Mouse (Mus musculus): ENCODE measurements around the gene Smarcd1.

Smarcd1 gene

DNA sequence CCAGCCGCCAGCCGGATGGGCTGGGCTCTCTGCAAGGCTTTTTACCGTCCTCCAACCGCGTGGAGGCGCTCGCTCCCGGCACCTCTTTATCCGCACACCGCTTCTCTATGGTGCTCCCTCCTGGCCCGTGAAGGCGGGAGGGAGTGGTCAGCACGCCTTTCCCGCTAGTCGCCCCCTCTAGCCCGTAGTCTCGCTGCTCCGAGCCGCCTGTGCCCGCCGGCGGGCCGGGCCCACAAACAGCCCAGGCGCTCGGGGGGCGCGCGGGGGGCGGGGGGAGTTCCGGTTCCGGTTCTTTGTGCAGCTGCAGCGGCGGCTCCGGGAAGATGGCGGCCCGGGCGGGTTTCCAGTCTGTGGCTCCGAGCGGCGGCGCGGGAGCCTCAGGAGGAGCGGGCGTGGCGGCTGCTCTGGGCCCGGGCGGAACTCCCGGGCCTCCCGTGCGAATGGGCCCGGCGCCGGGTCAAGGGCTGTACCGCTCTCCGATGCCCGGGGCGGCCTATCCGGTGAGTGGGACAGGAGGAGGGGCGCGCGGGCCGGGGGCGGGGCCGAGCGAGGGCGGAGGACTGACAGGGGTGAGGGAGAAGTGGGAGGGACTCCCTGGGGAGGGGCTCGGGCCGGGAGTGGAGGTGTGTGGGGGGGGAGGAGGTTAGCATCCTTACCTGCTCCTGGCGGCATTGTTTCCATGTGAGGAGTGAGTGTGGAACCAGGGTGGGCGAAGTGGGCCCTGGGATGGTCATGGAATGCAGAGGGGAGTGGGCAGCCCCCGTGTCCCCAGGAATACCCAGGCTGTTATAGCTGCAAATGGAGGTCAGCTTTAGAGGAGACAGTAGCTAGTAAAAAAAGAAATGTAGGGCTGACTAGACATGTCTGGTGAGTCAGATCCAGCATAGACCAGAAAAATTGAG is at the start of gene Smarcd1:
Smarcd1 (plus strand) TSS at position 131 of the 902 bp plus-strand sequence.
- peak; percentile 97 for DNase-seq (ENCODE audit: low read depth, low spot score)

DNA sequence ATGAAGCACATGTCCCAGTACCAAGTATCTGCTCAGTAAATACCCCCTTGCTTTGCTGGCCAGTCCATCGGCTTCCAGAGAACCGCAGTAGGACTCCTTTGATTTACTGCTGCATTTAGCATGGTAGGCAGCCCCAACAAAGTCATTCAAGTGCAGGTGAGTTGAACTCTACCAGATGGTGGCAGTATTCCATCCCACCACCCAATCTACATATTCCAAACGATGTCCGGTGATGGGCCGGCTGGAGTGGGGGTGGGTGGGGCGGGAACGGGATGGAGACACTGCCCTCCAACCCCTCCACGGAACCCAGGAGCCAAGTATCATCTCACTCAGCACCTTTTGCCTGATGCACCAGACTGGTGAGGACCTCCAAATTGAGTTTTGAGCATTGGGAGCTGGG is 48.6 kb upstream of the Smarcd1 start:
- peak; percentile 87 for DNase-seq (ENCODE audit: low read depth, low spot score)

DNA sequence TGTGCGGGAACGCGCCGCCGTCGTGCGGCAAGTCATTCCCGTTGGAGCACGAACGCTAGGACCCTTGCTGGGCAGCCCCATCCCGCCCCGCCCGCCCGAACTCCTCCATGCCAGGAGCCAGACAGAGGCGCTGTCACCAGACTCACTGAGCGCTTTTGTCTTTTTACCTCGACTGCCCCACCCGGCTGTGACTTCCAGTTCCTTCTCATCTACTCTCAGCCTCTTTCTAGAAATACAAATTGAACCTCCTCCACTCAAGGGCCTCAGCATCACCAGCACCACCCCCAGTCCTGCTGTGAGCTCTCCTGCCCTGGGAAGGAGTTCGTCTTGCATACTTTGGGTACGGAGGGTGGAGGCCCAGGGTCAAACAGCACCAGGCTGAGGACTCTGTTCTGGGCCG is 48.1 kb upstream of the Smarcd1 start:
- DNase-seq (ENCODE audit: low read depth, low spot score) = peak; percentile 76

DNA sequence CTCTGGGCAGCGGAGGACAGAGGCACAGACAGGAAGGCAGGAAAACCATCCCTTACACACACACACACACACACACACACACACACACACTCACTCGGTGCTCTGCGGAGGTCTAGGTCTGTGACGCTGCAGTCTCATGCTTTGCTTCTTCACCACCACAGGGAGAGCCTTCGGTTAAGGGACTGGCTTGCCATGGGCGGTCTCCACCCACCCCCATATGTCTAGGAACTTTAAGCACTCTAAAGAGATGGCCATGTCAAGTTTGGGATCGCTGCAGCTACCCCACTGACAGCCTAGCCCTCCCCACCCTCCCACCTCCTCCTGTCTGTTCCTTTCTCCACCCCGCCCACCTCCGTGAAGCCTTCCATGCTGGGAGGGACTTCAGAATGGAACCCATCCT is 46.0 kb upstream of the Smarcd1 start:
- no peak for DNase-seq (ENCODE audit: low read depth, low spot score)

DNA sequence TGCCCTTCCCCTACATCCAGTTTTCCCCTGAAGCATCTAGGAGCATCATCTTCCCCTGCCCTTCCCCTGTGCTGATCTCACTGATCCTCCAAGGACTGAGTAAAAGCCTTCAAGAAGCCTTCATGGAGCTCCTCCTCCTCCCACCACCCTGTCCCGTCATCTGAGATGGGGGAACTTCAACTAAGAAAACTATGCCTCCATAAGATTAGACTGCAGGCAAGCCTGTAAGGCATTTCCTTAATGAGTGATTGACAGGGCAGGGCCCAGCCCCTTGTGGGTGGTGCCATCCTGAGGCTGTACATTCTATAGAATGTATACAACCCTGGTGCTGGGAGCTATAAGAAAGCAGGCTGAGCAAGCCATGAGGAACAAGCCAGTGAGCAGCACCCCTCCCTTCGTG is 43.5 kb upstream of the Smarcd1 start:
- DNase-seq (ENCODE audit: low read depth, low spot score) = peak; percentile 72

DNA sequence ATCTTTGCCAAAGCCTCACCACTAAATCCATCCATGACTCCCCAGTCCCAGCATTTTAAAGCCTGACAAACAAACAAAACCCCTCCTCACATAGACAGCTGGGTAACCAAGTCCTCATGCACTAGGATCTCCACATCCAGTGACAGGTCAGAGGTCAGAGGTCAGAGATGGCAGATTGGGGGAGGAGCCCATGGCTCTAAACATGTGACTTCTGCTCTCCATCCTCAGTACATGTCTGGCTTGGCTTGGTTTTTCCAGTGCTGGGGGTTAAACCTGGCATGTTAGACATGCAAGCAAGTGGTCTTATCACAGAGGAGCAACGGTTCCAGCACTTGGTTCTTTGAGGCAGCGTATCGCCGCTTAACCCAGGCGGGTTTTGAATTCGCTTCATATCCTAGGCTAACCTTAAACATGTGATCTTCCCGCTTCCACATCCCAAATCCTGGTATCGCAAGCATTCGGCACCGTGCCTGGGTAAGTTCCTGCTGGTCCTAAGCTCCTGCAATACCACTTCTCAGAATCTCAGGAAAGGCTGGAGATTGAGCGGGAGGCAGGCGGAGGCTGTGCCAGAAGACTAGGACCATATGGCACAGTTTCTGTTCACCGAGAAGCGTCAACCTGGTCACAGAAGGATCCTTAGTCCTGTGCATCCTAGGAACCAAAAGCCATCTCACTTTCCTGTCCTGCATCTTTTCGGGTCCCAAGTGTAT is 40.7 kb upstream of the Smarcd1 start:
- DNase-seq (ENCODE audit: low read depth, low spot score) = peak; percentile 71

DNA sequence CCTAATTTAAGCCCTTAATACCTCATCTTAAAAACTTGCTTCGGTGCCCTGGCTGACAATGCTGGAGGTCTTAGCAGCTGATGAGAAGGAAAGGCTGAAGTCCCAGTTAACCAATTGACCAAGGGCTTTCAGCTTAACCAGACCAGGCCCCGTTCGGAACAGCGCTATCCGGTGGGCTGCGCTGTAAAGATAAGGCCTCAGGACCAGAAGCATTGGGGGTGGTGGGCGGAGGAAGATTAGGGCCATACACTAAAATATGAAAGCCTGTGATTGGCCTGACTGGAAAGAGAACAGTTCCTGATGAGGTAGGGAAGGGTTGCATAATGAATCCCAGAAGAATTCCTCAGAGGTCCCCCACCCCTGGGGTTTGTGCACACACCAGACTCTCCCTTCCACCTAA is 39.6 kb upstream of the Smarcd1 start:
- DNase-seq (ENCODE audit: low read depth, low spot score) = no peak

DNA sequence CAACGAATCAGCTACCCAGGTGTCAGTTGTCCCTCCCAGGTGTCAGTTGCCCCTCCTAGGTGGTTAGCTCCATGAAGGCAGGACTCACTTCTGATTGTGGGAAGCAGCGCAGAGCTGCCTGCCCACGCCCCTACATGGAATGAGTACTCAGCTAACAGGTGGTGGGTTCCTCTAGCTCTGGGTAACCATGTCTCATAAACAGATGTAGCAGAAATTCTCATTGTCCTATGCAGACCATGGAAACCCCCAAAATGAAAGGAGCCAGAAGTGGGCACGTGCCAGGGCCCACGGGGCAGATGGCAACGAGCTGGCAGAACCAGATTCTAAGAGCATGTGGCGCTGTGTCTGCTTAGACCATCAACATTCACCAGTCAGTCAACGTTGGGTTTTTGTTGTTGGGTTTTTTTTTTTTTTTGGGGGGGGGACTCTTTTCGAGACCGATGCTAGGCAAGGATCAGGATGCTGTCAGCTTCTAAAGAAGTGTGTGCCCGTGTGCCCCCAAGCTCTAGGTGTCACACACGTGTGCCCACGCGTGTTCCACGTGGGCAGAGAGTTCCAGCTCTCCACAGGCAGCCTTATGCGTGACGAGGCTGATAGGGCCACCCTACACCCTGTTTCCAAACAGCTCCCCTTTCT is 37.8 kb upstream of the Smarcd1 start:
- peak; percentile 61 for DNase-seq (ENCODE audit: low read depth, low spot score)

DNA sequence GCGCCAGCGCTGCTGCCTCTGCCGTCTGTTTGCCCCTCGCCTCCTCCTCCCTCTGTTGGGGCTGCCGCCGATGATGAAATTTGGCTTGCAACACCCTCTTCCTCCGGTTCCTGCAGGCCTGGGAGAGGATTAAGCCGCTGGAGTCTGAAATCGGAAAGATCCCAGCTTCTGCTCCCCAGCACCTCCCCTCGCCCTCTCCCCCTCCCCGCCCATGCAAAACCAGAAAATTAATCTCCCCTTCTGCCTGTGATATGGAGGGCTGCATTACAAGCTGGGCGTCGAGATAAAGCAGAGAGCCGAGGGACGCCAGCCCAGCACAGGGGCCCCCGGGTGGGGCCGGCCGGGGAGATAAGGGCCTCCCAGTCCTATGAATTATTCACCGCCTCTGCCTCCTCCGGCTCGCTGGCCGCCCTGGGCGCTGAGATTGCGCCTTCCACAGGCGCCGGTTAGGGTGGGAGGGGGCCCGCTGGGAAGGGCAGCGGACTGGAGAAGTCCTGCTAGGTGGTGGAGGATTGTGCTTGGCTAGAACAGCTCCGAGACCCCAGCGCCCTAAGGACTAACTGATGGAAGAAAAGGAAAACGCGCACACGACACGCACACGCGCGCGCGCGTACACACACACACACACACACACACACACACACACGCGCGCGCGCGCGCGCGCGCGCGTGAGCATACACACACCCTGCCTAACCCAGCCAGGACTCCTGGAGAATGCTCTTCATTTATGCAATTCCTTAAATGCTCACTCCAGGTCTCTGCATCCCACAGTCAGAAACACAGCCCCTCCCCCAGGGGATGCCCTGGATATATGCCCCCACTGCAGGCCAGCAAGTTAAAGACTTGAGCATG is 37.1 kb upstream of the Smarcd1 start:
- peak; percentile 57 for DNase-seq (ENCODE audit: low read depth, low spot score)

DNA sequence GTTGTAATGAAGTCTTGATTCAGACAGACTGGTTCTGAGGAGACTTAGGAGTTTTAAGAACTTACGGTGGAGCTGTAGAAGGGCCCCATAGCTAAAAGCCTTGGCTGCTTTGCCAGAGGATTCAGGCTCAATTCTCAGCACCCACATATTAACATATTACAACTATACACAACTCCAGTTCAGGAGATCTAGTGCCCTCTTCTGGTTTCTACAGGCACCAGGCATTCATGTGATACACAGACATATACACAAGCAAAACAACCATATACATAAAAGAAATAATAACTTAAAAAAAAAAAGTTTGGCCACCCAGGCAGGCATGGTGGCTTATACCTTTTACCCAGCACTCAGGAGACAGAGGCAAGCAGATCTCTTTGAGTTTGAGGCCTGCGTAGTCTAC is 34.4 kb upstream of the Smarcd1 start:
- DNase-seq (ENCODE audit: low read depth, low spot score) = no peak

DNA sequence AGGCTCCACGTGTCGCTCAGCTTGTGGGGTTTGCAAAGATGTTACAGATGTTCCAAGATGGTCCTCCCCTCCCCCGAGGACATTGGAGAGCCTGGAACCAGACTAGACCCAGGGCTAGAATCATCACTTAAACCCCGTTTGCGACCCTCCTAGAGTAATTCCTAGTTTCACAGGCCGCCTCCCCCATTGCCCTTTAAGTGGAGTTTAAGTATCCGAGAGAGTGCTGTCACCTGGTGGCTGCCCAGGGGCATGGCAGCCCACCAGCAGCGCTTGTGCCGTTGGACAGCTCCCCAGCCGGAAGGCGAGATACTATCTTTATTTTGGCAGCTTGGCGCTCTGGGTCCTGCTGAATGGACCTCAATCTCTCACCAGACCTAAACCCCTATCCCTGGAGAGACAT is 33.0 kb upstream of the Smarcd1 start:
- DNase-seq (ENCODE audit: low read depth, low spot score) = peak; percentile 88

DNA sequence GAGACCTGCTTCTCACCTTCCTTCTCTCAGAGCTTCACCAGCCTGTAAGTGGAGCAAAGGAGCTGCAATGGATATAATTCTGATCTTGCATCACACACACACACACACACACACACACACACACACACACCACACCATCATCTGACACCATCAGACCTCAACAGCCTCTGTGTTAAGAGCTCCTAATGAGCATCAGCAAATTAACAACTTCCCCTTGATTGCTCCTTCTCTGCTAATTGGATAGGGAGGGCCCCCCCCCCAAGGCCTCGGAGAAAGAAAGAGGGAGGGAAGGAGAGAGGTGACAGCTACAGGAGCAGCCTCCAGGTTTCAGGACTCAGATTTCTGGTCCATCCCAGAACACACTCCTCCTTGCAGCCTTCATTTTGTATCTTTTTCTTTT is 32.5 kb upstream of the Smarcd1 start:
- DNase-seq (ENCODE audit: low read depth, low spot score) = no peak

DNA sequence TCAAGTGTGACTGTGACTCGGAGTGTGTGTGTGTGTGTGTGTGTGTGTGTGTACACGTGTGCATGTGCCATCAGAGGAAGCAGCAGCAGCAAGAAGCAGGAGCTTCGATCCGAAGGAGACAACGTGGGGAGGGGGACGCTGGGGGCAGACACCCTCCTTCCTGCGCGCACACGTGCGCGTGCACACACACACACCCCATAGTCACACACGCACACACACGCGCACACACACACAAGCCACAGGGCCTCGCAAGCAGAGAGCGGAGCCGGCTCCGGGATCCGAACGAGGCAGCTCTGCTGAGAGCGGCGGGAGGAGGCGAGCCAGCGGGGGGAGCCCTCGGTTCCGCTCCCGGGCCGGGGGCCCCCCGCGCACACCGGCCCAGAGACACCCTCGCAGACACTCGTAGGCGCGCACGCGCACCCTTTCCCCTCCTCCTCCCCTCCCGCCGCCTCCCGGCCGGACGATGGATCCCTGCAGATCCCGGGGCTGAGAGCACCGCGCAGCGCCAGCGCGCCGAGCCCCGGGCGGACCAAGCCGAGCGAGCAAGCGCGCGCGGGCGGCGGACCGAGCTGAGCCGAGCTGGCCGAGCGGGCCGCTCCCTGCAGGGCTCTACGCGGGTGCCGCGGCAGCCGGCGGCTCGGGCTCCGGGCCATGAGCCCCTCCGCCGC is 31.6 kb upstream of the Smarcd1 start, which contains the start of gene Asic1:
Asic1 (plus strand) TSS at position 215 of the 668 bp plus-strand sequence.
- peak; percentile 68 for DNase-seq (ENCODE audit: low read depth, low spot score)

DNA sequence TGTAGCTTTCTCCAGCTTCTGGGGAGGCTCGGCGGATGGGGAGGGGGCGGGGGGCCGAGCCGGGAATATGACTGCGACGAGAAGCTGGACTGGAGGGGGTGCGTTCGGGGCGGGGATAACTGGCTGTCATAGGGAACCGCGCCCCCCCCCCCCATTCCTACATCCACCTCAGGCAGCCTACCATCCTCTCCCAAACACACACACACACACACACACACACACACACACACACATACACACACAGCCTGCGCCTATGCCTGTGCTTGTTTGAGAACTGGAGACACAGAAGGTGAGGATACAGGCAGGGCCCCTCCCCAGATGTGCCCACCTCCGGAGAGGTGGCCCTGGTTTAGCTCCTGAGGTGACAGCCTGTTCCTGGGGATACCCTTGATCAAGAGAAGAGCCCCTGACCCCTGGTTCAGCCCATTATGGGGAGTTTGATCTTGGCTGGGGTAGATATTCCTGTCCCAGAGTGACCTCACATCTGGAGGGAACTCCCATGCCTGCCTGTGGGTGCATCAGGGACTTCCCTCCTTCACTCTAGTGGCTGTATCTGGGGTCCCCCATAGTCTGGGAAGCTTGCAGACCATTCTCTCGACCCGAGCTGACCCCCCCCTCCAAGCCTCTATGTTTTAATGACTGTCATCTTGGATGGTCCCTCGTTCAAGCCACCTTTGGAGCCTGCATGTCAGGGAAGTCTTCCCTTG is 30.8 kb upstream of the Smarcd1 start:
- DNase-seq (ENCODE audit: low read depth, low spot score) = no peak

DNA sequence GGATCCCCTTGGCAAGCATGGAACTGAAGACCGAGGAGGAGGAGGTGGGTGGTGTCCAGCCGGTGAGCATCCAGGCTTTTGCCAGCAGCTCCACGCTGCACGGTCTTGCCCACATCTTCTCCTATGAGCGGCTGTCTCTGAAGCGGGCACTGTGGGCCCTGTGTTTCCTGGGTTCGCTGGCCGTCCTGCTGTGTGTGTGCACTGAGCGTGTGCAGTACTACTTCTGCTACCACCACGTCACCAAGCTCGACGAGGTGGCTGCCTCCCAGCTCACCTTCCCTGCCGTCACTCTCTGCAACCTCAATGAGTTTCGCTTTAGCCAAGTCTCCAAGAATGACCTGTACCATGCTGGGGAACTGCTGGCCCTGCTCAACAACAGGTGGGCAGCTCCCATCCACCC is 30.1 kb upstream of the Smarcd1 start:
- DNase-seq (ENCODE audit: low read depth, low spot score) = no peak

DNA sequence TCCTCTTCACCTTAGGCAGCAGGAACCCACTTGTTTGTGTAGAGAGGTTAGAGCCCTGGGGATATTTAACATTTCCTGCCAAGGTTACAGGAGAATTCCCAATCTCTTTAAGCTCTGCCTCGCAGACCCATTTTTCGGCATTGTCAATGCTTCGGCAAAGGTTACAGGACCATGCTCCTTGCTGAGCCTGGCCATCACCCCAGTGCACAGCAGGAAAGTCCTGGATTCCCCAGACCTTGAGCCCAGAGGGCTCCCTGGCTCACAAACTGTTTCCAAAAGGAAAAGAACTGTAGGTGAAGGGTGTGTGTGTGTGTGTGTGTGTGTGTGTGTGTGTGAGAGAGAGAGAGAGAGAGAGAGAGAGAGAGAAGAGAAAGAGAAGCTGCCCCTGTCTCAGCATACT is 27.1 kb upstream of the Smarcd1 start:
- DNase-seq (ENCODE audit: low read depth, low spot score) = no peak

DNA sequence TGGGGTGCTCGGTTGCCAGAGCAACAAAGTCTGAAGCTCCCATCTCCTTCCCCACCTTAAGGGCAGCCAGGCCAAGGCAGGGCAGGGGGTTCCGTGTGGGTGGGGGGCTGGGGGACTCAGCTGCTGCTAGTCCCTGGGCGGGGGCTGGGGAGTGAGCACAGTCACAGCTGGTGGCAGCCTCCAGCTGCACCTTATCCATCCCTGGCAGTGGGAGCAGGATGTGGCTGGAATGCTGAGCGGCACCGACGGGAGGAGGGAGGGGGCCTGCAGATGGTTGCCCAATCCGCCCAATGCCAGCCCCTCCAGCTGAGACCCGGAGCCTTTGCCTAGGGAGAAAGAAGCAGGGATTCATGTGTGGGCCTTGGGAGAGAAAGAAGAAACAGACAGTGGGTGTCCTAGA is 24.8 kb upstream of the Smarcd1 start:
- DNase-seq (ENCODE audit: low read depth, low spot score) = peak; percentile 40

DNA sequence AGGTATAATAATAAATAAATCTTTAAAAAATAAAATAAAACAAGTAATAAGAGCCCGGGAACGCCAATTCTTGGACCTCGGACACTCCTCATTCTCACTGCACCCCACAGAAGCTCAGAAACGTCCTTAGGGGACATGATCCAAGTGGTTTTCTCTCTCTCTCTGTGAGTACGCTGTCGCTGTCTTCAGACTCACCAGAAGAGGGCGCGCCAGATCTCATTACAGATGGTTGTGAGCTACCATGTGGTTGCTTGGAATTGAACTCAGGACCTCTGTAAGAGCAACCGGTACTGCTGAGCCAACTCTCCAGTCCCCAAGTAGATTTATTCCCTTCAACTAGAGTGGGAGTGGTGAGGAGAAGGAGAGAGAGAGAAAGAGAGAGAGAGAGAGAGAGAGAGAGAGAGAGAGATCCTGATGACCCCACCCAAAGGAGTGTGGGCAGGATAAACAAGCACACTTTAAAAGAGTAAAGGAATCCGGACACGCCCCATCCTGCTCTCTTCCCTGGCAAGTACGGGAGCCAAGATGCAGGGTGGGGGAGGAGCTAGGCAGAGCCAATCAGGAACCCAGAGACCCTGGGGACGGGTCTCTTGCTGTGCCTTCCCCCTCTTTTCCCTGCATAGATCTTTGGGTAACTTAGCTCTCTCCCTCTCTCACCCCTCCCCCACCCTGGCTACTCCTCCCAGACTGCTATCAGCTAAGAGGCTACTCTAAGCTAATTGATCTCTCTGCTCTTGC is 23.7 kb upstream of the Smarcd1 start:
- DNase-seq (ENCODE audit: low read depth, low spot score) = peak; percentile 98

DNA sequence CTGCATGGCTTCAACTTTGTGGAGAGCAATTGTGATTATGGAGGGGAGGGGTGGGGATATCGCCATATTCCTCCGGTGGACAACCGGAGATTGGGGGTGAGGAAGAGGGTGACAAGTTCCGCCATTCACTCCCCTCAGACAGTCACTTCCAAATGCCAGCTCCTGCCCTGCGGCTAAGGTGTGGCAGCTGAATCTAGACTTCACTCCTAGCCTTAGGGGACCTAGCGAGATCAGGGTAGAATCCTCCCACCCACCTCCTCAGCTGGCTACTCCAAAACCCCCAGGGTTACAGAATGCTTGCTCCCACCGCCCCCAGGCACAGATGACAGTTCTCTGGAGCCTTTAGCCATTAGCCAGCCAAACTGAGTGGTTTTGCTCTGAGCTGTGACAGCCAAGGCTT is 22.9 kb upstream of the Smarcd1 start:
- DNase-seq (ENCODE audit: low read depth, low spot score) = peak; percentile 86

DNA sequence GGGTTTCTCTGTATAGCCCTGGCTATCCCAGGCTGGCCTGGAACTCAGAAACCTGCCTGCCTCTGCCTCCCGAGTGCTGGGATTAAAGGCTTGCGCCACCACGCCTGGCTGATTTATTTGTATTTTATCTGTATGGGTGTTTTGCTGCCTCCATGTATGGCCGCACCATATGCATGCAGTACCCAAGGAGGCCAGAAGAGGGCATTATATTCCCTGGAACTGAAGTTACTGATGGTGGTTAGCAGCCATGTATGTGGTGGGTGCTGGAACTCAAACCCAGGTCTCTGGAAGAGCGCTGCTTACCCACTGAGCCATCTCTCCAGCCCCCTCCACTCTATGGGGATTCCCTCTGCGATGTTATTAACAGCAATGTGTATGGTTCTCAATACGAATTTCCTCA is 19.0 kb upstream of the Smarcd1 start:
- DNase-seq (ENCODE audit: low read depth, low spot score) = peak; percentile 88
